ENCODE assay signal across 27 mouse cellular contexts in the genomic region with DNA sequence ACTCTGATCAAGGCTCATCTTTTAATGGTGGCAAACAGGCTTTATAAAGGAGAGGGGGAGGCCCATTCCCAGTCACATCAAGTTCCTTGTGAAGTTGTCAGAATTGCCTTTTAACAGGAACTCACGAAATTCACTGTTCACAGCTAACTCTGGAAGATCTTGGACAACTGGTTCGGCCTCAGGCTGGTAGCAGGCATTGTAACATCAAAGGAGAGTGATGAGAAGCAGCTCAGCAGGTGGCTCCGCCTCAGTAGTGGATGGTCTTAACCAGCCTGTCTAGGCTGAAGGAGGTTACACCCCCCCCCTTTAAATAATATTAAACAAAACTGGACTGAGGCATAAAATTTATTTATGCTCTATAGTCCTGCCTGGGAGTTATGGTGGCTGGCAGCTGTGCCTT.
"Had no signal": no experiment of that assay in that cellular context is flagged by ENCODE, and none has a peak within 500 bp of the region (broad histone marks: within the 10 kb centered on the region; RNA-seq: fewer than 3 reads in every experiment).

No protein-coding gene starts in this region.

- H3K36me3 ChIP-seq: heart, embryonic 13.5 days; heart, embryonic 15.5 days; hindbrain, embryonic 15.5 days; kidney, embryonic 15.5 days; limb, embryonic 10.5 days; limb, embryonic 12.5 days; liver, embryonic 13.5 days; liver, embryonic 15.5 days had no signal

- H3K27ac ChIP-seq: heart, adult 2 months; heart, embryonic 13.5 days; heart, embryonic 15.5 days; hindbrain, embryonic 15.5 days; hindbrain, postnatal 0 days; kidney, embryonic 15.5 days; kidney, postnatal 0 days; left cerebral cortex, adult 2 months; limb, embryonic 10.5 days; limb, embryonic 12.5 days; liver, embryonic 13.5 days; liver, embryonic 15.5 days had no signal

- H3K4me2 ChIP-seq: heart, embryonic 11.5 days; heart, embryonic 13.5 days; heart, embryonic 15.5 days; hindbrain, embryonic 15.5 days; kidney, embryonic 15.5 days; limb, embryonic 12.5 days; liver, embryonic 11.5 days; liver, embryonic 13.5 days; liver, embryonic 15.5 days had no signal

- H3K9me3 ChIP-seq: heart, embryonic 13.5 days; heart, embryonic 15.5 days; hindbrain, embryonic 15.5 days; kidney, embryonic 15.5 days; limb, embryonic 10.5 days; limb, embryonic 12.5 days; liver, embryonic 13.5 days; liver, embryonic 15.5 days had no signal

- ATAC-seq: hindbrain, postnatal 0 days; intestine, embryonic 16.5 days had no signal

- H3K4me3 ChIP-seq: heart, adult 2 months; heart, embryonic 13.5 days; heart, embryonic 15.5 days; hindbrain, embryonic 15.5 days; kidney, embryonic 15.5 days; left cerebral cortex, adult 2 months; limb, embryonic 10.5 days; limb, embryonic 12.5 days; liver, embryonic 13.5 days; liver, embryonic 15.5 days had no signal

- H3K27me3 ChIP-seq: heart, embryonic 13.5 days; heart, embryonic 15.5 days; hindbrain, embryonic 15.5 days; kidney, embryonic 15.5 days; limb, embryonic 12.5 days; liver, embryonic 13.5 days; liver, embryonic 15.5 days had no signal

- H3K4me1 ChIP-seq: heart, embryonic 13.5 days; heart, embryonic 15.5 days; hindbrain, embryonic 15.5 days; kidney, embryonic 15.5 days; limb, embryonic 10.5 days; limb, embryonic 12.5 days; liver, embryonic 13.5 days; liver, embryonic 15.5 days had no signal

- DNase-seq: gastrocnemius, postnatal 14 days; gastrocnemius, postnatal 36 days; heart, adult 11 months; heart, adult 2 months; heart, postnatal 14 days; heart, postnatal 36 days; kidney, adult 11 months; kidney, adult 2 months; kidney, adult 9 months; kidney, postnatal 14 days; kidney, postnatal 36 days; layer of hippocampus, adult 9-11 months; liver; liver, embryonic 13.5 days had no signal

- H3K9ac ChIP-seq: heart, embryonic 13.5 days; heart, embryonic 15.5 days; hindbrain, embryonic 15.5 days; kidney, embryonic 15.5 days; limb, embryonic 12.5 days; liver, embryonic 13.5 days; liver, embryonic 15.5 days had no signal
